ENCODE assay signal across 23 mouse cellular contexts in genomic region chr19:7102039-7102438, GRCm38 (mm10). TPM values are rescaled to one million over a fixed set of nuclear protein-coding genes. Genes with fewer than 3 reads are reported as not detected.
"Had no signal": no experiment of that assay in that cellular context is flagged by ENCODE, and none has a peak within 500 bp of the region (broad histone marks: within the 10 kb centered on the region; RNA-seq: fewer than 3 reads in every experiment).

No protein-coding gene starts in this region.

- H3K9ac ChIP-seq: limb, embryonic 13.5 days; liver, embryonic 12.5 days; liver, embryonic 15.5 days; lung, embryonic 15.5 days had no signal

- H3K27ac ChIP-seq: kidney, postnatal 0 days; layer of hippocampus, adult 2 months; limb, embryonic 10.5 days; limb, embryonic 13.5 days; liver, embryonic 12.5 days; liver, embryonic 15.5 days; lung, embryonic 15.5 days had no signal

- H3K4me3 ChIP-seq: layer of hippocampus, adult 2 months; limb, embryonic 10.5 days; limb, embryonic 13.5 days; liver, embryonic 12.5 days; liver, embryonic 15.5 days; lung, embryonic 15.5 days; megakaryocyte, embryonic 14.5 days; midbrain, embryonic 10.5 days; myocyte had no signal

- H3K9me3 ChIP-seq: limb, embryonic 10.5 days; limb, embryonic 13.5 days; liver, embryonic 12.5 days; liver, embryonic 15.5 days; lung, embryonic 15.5 days; megakaryocyte, embryonic 14.5 days; midbrain, embryonic 10.5 days had no signal

- DNase-seq: kidney, adult 2 months; kidney, postnatal 25 days; layer of hippocampus, adult 9-11 months; liver; lung, adult 18-20 months; lung, postnatal 10 days; lung, postnatal 36 days; retina, postnatal 1 day; right cerebral cortex, postnatal 25 days; spleen, adult 18-20 months; thymus, adult 18-20 months; thymus, postnatal 36 days had no signal

- H3K4me2 ChIP-seq: limb, embryonic 13.5 days; liver, embryonic 12.5 days; liver, embryonic 15.5 days; lung, embryonic 15.5 days had no signal

- H3K36me3 ChIP-seq: limb, embryonic 10.5 days; limb, embryonic 13.5 days; liver, embryonic 12.5 days; liver, embryonic 15.5 days; lung, embryonic 15.5 days; midbrain, embryonic 10.5 days had no signal

- ATAC-seq: liver, embryonic 12.5 days had no signal

RNA-seq across cellular contexts. Expression of gene Macrod1, which starts 45.4 kb away (rescaled TPM):
- total RNA-seq: monocyte, adult 5-6 weeks had no signal
